Mouse (Mus musculus) E14TG2a.4 (cell line): ENCODE data around the gene Cd38.
A peak's percentile ranks its signal among the peaks of the same experiment; 100 is the strongest.

Experiments
- H3K27me3 ChIP-seq: 2 replicates; pipeline ENCODE4 v1.6.1; 2014; ENCODE audit warnings: low read length, control low read depth; ENCODE audit not compliant: insufficient read depth
- H3K36me3 ChIP-seq: 2 replicates; pipeline ENCODE4 v1.6.1; 2014; ENCODE audit warnings: low read length, control low read depth; ENCODE audit not compliant: insufficient read depth
- H3K4me1 ChIP-seq: replicated peaks from 2 replicates; pipeline ENCODE4 v1.6.1; 2014; ENCODE audit warnings: low read depth, low read length, control low read depth
- H3K4me3 ChIP-seq: replicated peaks from 2 replicates; pipeline ENCODE4 v1.5.1; 2014; ENCODE audit warnings: mild to moderate bottlenecking, low read length
- H3K9me3 ChIP-seq: 2 replicates; pipeline ENCODE4 v1.6.1; 2014; ENCODE audit warnings: low read length, control low read depth
- CTCF ChIP-seq: conservative IDR thresholded peaks from 2 replicates; pipeline ENCODE4 v1.5.1; 2014; ENCODE audit warnings: low read length
- NANOG ChIP-seq: IDR thresholded peaks from 2 replicates; pipeline ENCODE4 v1.6.1; 2014; ENCODE audit warnings: borderline replicate concordance, low read length, mixed read lengths
- POU5F1 ChIP-seq: IDR thresholded peaks from 2 replicates; pipeline ENCODE4 v1.6.1; 2014; ENCODE audit warnings: low read length, borderline replicate concordance

The Cd38 gene

GRCm38 (mm10) chr5:43868253-43868652 lies at the start of gene Cd38:
Gene Cd38, plus strand, starts transcription at chr5:43868553.
- Histone ChIP-seq H3K36me3 (peaks cover 14% of the 10 kb centered on the region), H3K4me3 (peak within 1 kb of the TSS; percentile 78), H3K27me3 (no peaks in the 10 kb centered on the region), H3K4me1 (peaks cover 82% of the 10 kb centered on the region), H3K9me3 (peaks cover 29% of the 10 kb centered on the region)
- TF ChIP-seq CTCF (no peak), POU5F1 (no peak), NANOG (no peak)

GRCm38 (mm10) chr5:43818695-43819094 lies 49.7 kb upstream of the Cd38 start, which contains the start of gene Bst1:
Gene Bst1, plus strand, starts transcription at chr5:43818885.
- peaks cover 3% of the 10 kb centered on the region; the same call in 1 of the 2 replicates for H3K9me3 ChIP-seq
- peaks cover 10% of the 10 kb centered on the region for H3K27me3 ChIP-seq
- peak within 1 kb of the TSS; percentile 59 for H3K4me3 ChIP-seq
- TF ChIP-seq POU5F1 (no peak), CTCF (no peak)
- H3K36me3 ChIP-seq: no peaks in the 10 kb centered on the region
- peaks cover 58% of the 10 kb centered on the region for H3K4me1 ChIP-seq

GRCm38 (mm10) chr5:43820785-43821184 lies 47.6 kb upstream of the Cd38 start:
- H3K4me1 ChIP-seq: peaks cover 38% of the 10 kb centered on the region
- peaks cover 20% of the 10 kb centered on the region for H3K9me3 ChIP-seq
- no peaks in the 10 kb centered on the region for H3K36me3 ChIP-seq
- H3K4me3 ChIP-seq: no peak overlapping the region
- H3K27me3 ChIP-seq: peaks cover 10% of the 10 kb centered on the region
- TF ChIP-seq NANOG (no peak), CTCF (no peak), POU5F1 (no peak)

- no peaks in the 10 kb centered on the region for H3K36me3 ChIP-seq
- peaks cover 33% of the 10 kb centered on the region for H3K4me1 ChIP-seq
- H3K27me3 ChIP-seq: peaks cover 10% of the 10 kb centered on the region
- H3K9me3 ChIP-seq: peaks cover 27% of the 10 kb centered on the region
- H3K4me3 ChIP-seq: peak within 1 kb of the TSS; percentile 29; the same call in 1 of the 2 replicates
- TF ChIP-seq POU5F1 (no peak), NANOG (no peak), CTCF (no peak)
Measured at GRCm38 (mm10) chr5:43821538-43821937, 46.8 kb upstream of the Cd38 start, which contains the start of gene Fbxl5. Gene Fbxl5, minus strand, starts transcription at chr5:43821638.

GRCm38 (mm10) chr5:43822199-43822598 lies 46.2 kb upstream of the Cd38 start:
- Histone ChIP-seq H3K9me3 (peaks cover 34% of the 10 kb centered on the region), H3K36me3 (no peaks in the 10 kb centered on the region), H3K4me3 (no peak overlapping the region), H3K4me1 (peaks cover 33% of the 10 kb centered on the region), H3K27me3 (peaks cover 10% of the 10 kb centered on the region)
- TF ChIP-seq POU5F1 (no peak), CTCF (no peak), NANOG (no peak)

- H3K4me3 ChIP-seq: no peak overlapping the region
Measured at GRCm38 (mm10) chr5:43822824-43823223, 45.5 kb upstream of the Cd38 start.

GRCm38 (mm10) chr5:43824580-43824979 lies 43.8 kb upstream of the Cd38 start:
- peaks cover 50% of the 10 kb centered on the region for H3K9me3 ChIP-seq
- TF ChIP-seq POU5F1: no peak
- no peak for TF ChIP-seq NANOG
- peaks cover 6% of the 10 kb centered on the region; the same call in 1 of the 2 replicates for H3K36me3 ChIP-seq

More at GRCm38 (mm10) chr5:43822824-43823223, 45.5 kb upstream of the Cd38 start:
- TF ChIP-seq POU5F1: no peak
- peaks cover 10% of the 10 kb centered on the region for H3K27me3 ChIP-seq
- peaks cover 4% of the 10 kb centered on the region; the same call in 1 of the 2 replicates for H3K36me3 ChIP-seq
- peaks cover 33% of the 10 kb centered on the region for H3K4me1 ChIP-seq
- peaks cover 40% of the 10 kb centered on the region for H3K9me3 ChIP-seq

GRCm38 (mm10) chr5:43826883-43827282 lies 41.5 kb upstream of the Cd38 start:
- H3K4me3 ChIP-seq: no peak overlapping the region
- H3K36me3 ChIP-seq: peaks cover 6% of the 10 kb centered on the region; the same call in 1 of the 2 replicates
- peaks cover 3% of the 10 kb centered on the region for H3K4me1 ChIP-seq
- no peak for TF ChIP-seq POU5F1
- TF ChIP-seq CTCF: no peak
- no peak for TF ChIP-seq NANOG
- H3K9me3 ChIP-seq: peaks cover 50% of the 10 kb centered on the region
- H3K27me3 ChIP-seq: peaks cover 2% of the 10 kb centered on the region; the same call in 1 of the 2 replicates

More at GRCm38 (mm10) chr5:43824580-43824979, 43.8 kb upstream of the Cd38 start:
- peaks cover 17% of the 10 kb centered on the region for H3K4me1 ChIP-seq
- H3K4me3 ChIP-seq: no peak overlapping the region
- H3K27me3 ChIP-seq: peaks cover 10% of the 10 kb centered on the region

- Histone ChIP-seq H3K4me1 (no peaks in the 10 kb centered on the region), H3K27me3 (0 out of 2 replicates have a peak, but pooled peaks cover 1% of the 10 kb centered on the region), H3K9me3 (peaks cover 50% of the 10 kb centered on the region), H3K4me3 (no peak overlapping the region), H3K36me3 (peaks cover 6% of the 10 kb centered on the region; the same call in 1 of the 2 replicates)
- TF ChIP-seq NANOG (no peak), POU5F1 (no peak), CTCF (no peak)
Measured at GRCm38 (mm10) chr5:43827366-43827765, 41.0 kb upstream of the Cd38 start.
